Mouse (Mus musculus) mouse trophoblast stem cell (cell line): ENCODE results near the gene Chmp2a.

ENCODE experiments used
- in situ Hi-C, 2 experiments: fragments of 300-500 bp; cut with MseI, MboI; formaldehyde crosslinking; loops; 2 replicates in 1 of 2; 3 replicates in 1 of 2; pipeline ENCODE4 v1.15.1; 2025

Gene Chmp2a

GRCm38 (mm10) chr7:13034148-13034977, at the start of gene Chmp2a:
TSS of gene Chmp2a (minus strand) at chr7:13034807.
- in situ Hi-C loops: no loop called here

GRCm38 (mm10) chr7:13072293-13072692, 37.7 kb upstream of the Chmp2a start:
- in situ Hi-C loops: loop anchor here (5.0 to 25.0 kb wide), 3 partner anchors 213 to 445 kb away; no protein-coding TSS in a partner anchor

- in situ Hi-C loops: loop anchor here in 1 of 2 experiments (25.0 kb wide), 1 partner anchor 449 kb away; no protein-coding TSS in a partner anchor
These were observed 28.8 kb upstream of the Chmp2a start for GRCm38 (mm10) chr7:13063399-13063798.

GRCm38 (mm10) chr7:13059536-13059935, 24.9 kb upstream of the Chmp2a start:
- in situ Hi-C loops: loop anchor here in 1 of 2 experiments (25.0 kb wide), 1 partner anchor 453 kb away; no protein-coding TSS in a partner anchor

- in situ Hi-C loops: loop anchor here in 1 of 2 experiments (25.0 kb wide), 1 partner anchor 455 kb away; no protein-coding TSS in a partner anchor
These were observed 22.5 kb upstream of the Chmp2a start for GRCm38 (mm10) chr7:13056913-13057700.

GRCm38 (mm10) chr7:13054287-13055010, 19.8 kb upstream of the Chmp2a start, which contains the start of gene Mzf1:
TSS of gene Mzf1 (minus strand) at chr7:13054764.
- in situ Hi-C loops: loop anchor here in 1 of 2 experiments (25.0 kb wide), 1 partner anchor 458 kb away; no protein-coding TSS in a partner anchor

GRCm38 (mm10) chr7:13053961-13054286, 19.3 kb upstream of the Chmp2a start:
- in situ Hi-C loops: loop anchor here in 1 of 2 experiments (25.0 kb wide), 1 partner anchor 458 kb away; no protein-coding TSS in a partner anchor

GRCm38 (mm10) chr7:13053501-13053900, 18.9 kb upstream of the Chmp2a start:
- in situ Hi-C loops: loop anchor here in 1 of 2 experiments (25.0 kb wide), 1 partner anchor 459 kb away; no protein-coding TSS in a partner anchor

- in situ Hi-C loops: loop anchor here in 1 of 2 experiments (25.0 kb wide), 1 partner anchor 459 kb away; no protein-coding TSS in a partner anchor
These were observed 18.4 kb upstream of the Chmp2a start for GRCm38 (mm10) chr7:13053001-13053400.

GRCm38 (mm10) chr7:13046084-13046483, 11.5 kb upstream of the Chmp2a start:
- in situ Hi-C loops: loop anchor here in 1 of 2 experiments (5.0 kb wide), 1 partner anchor 39 kb away; no protein-coding TSS in a partner anchor

- in situ Hi-C loops: no loop called here
These were observed 9.6 kb upstream of the Chmp2a start for GRCm38 (mm10) chr7:13044254-13044625.

GRCm38 (mm10) chr7:13043445-13044253, 9.0 kb upstream of the Chmp2a start:
- in situ Hi-C loops: no loop called here

- in situ Hi-C loops: no loop called here
These were observed 8.5 kb upstream of the Chmp2a start for GRCm38 (mm10) chr7:13043120-13043444.

- in situ Hi-C loops: no loop called here
These were observed 7.9 kb upstream of the Chmp2a start for GRCm38 (mm10) chr7:13042511-13042910.

GRCm38 (mm10) chr7:13041256-13041655, 6.6 kb upstream of the Chmp2a start:
- in situ Hi-C loops: no loop called here

- in situ Hi-C loops: no loop called here
These were observed 4.6 kb upstream of the Chmp2a start for GRCm38 (mm10) chr7:13039181-13039580.

GRCm38 (mm10) chr7:13038621-13039169, 4.1 kb upstream of the Chmp2a start:
- in situ Hi-C loops: no loop called here

- in situ Hi-C loops: no loop called here
These were observed 3.4 kb upstream of the Chmp2a start, which contains the start of gene Ube2m for GRCm38 (mm10) chr7:13037901-13038555. TSS of gene Ube2m (minus strand) at chr7:13038275.

GRCm38 (mm10) chr7:13037366-13037765, 2.8 kb upstream of the Chmp2a start:
- in situ Hi-C loops: no loop called here

- in situ Hi-C loops: no loop called here
These were observed 2.2 kb upstream of the Chmp2a start for GRCm38 (mm10) chr7:13036806-13037205.
